Mouse (Mus musculus) neutrophil, adult 5-6 weeks (primary cell): ENCODE measurements around the gene 2010111I01Rik. TPM values are rescaled to one million over a fixed set of nuclear protein-coding genes. Genes with fewer than 3 reads are reported as not detected.

Experiments used
- ATAC-seq: fragments of 151-379, 151-347 bp; 2 replicates; pipeline ENCODE4 v1.8.0; 2017; ENCODE audit warnings: mild to moderate bottlenecking, moderate TSS enrichment; ENCODE audit not compliant: insufficient number of reproducible peaks, poor library complexity, low FRiP score, severe bottlenecking; ENCODE audit errors: extremely low read depth
- total RNA-seq: library from RNA; stranded (forward); fragments of 200-1000 nt; gene quantifications from 2 replicates; pipeline ENCODE4 v1.2.3, GENCODE M21; 2017

2010111I01Rik gene
- total RNA-seq, 1 experiment from 2014 or later: 44.1 TPM

- no peak for ATAC-seq
Observed at GRCm38 (mm10) chr13:63244425-63244824, 279.7 kb downstream of the 2010111I01Rik start.

GRCm38 (mm10) chr13:63245218-63245617, 280.5 kb downstream of the 2010111I01Rik start:
- ATAC-seq: no peak

GRCm38 (mm10) chr13:63245812-63246211, 281.1 kb downstream of the 2010111I01Rik start:
- ATAC-seq: no peak

- no peak for ATAC-seq
Observed at GRCm38 (mm10) chr13:63246332-63246940, 281.7 kb downstream of the 2010111I01Rik start.

- ATAC-seq: no peak
Observed at GRCm38 (mm10) chr13:63247041-63247440, 282.3 kb downstream of the 2010111I01Rik start.

- ATAC-seq: no peak
Observed at GRCm38 (mm10) chr13:63247631-63248030, 282.9 kb downstream of the 2010111I01Rik start.

- ATAC-seq: no peak
Observed at GRCm38 (mm10) chr13:63248318-63248717, 283.6 kb downstream of the 2010111I01Rik start.

- ATAC-seq: no peak; the same call in 1 of the 2 replicates
Observed at GRCm38 (mm10) chr13:63249171-63249570, 284.5 kb downstream of the 2010111I01Rik start.

GRCm38 (mm10) chr13:63249741-63250431, 285.2 kb downstream of the 2010111I01Rik start:
- ATAC-seq: no peak

- no peak for ATAC-seq
Observed at GRCm38 (mm10) chr13:63250441-63250980, 285.8 kb downstream of the 2010111I01Rik start.

GRCm38 (mm10) chr13:63251118-63251889, 286.6 kb downstream of the 2010111I01Rik start:
- no peak for ATAC-seq

- ATAC-seq: no peak
Observed at GRCm38 (mm10) chr13:63252295-63253010, 287.8 kb downstream of the 2010111I01Rik start.

- no peak for ATAC-seq
Observed at GRCm38 (mm10) chr13:63253147-63253546, 288.5 kb downstream of the 2010111I01Rik start.

GRCm38 (mm10) chr13:63253886-63254636, 289.4 kb downstream of the 2010111I01Rik start:
- ATAC-seq: no peak

GRCm38 (mm10) chr13:63255519-63256011, 290.9 kb downstream of the 2010111I01Rik start:
- no peak for ATAC-seq

- ATAC-seq: no peak
Observed at GRCm38 (mm10) chr13:63256146-63256545, 291.5 kb downstream of the 2010111I01Rik start.

GRCm38 (mm10) chr13:63256807-63257206, 292.1 kb downstream of the 2010111I01Rik start:
- no peak for ATAC-seq

- no peak for ATAC-seq
Observed at GRCm38 (mm10) chr13:63258167-63258582, 293.5 kb downstream of the 2010111I01Rik start.
